Mouse (Mus musculus) MEL (cell line): ENCODE measurements around the gene Hes6.

Experiments used
- CTCF ChIP-seq, 3 experiments: IDR thresholded peaks in 2 of 3; conservative IDR thresholded peaks in 1 of 3; 2 replicates each; pipeline ENCODE4 v1.5.1; 2011 to 2012; ENCODE audit warnings: low read length in 3 of 3, low read depth in 2 of 3, mild to moderate bottlenecking in 2 of 3, improper control_type of control experiment in 1 of 3, inconsistent platforms in 1 of 3, mixed read lengths in 1 of 3, moderate library complexity in 1 of 3; ENCODE audit not compliant: control insufficient read depth in 1 of 3, insufficient read depth in 1 of 3, poor library complexity in 1 of 3, severe bottlenecking in 1 of 3
- E2F4 ChIP-seq: IDR thresholded peaks from 2 replicates; pipeline ENCODE4 v1.6.1; 2011; ENCODE audit warnings: low read depth, low read length, improper control_type of control experiment, borderline replicate concordance
- EP300 ChIP-seq, 2 experiments: IDR thresholded peaks; 2 replicates each; pipeline ENCODE4 v1.6.1; 2011; ENCODE audit warnings: improper control_type of control experiment in 2 of 2, low read length in 2 of 2, low read depth in 1 of 2, mild to moderate bottlenecking in 1 of 2
- KAT2A ChIP-seq: conservative IDR thresholded peaks from 2 replicates; pipeline ENCODE4 v1.6.1; 2012; ENCODE audit warnings: low read depth, low read length, improper control_type of control experiment, inconsistent platforms
- POLR2A ChIP-seq, 2 experiments: IDR thresholded peaks; 2 replicates each; pipeline ENCODE4 v1.6.1; 2011 to 2012; ENCODE audit warnings: low read length in 2 of 2, mild to moderate bottlenecking in 2 of 2, control low read depth in 1 of 2, improper control_type of control experiment in 1 of 2, low read depth in 1 of 2, moderate library complexity in 1 of 2; ENCODE audit not compliant: control insufficient read depth in 1 of 2, insufficient read depth in 1 of 2, poor library complexity in 1 of 2
- TCF12 ChIP-seq: IDR thresholded peaks from 2 replicates; pipeline ENCODE4 v1.6.1; 2014; ENCODE audit warnings: low read depth, mild to moderate bottlenecking, inconsistent platforms, low read length, improper control_type of control experiment, moderate library complexity
- ZNF384 ChIP-seq: IDR thresholded peaks from 2 replicates; pipeline ENCODE4 v1.6.1; 2012; ENCODE audit warnings: low read depth, mild to moderate bottlenecking, inconsistent platforms, low read length, improper control_type of control experiment

DNA sequence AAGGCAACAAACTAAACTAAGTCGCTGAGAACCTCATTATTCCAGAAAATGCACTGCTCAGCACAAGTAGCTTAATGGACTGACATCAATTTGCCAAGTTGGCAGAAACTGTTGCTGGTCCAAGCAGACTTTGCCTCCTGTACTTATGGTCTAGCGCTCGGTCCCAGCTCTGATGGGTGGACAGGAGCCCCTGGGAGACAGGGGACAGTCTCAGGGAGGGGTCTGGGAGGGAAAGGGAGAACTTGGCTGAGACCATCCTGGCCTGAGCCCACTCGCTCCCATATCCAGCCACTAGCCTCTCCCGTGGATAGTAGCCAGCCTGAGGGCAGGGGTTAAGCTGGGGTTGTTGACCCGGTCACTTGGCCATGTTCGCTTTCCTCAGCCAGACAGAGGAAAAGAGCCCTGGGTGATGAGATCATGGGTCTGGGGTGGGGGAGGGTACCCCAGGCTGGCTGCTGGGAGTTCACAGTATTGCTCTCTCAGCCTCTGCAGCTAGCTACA lies 41.9 kb upstream of the Hes6 start:
- TF ChIP-seq E2F4 = no peak
- no peak for TF ChIP-seq POLR2A (IDR thresholded peaks at IDR 0.05; ENCODE audit: control insufficient read depth in 1 of 2, insufficient read depth in 1 of 2, low read depth in 1 of 2, low read length in 2 of 2, poor library complexity in 1 of 2)
- TF ChIP-seq EP300 (IDR thresholded peaks at IDR 0.05; ENCODE audit: low read depth in 1 of 2, low read length in 2 of 2) = no peak
- no peak for TF ChIP-seq ZNF384
- no peak for TF ChIP-seq KAT2A
- TF ChIP-seq CTCF (IDR thresholded peaks at IDR 0.05 in 2 of 3, conservative IDR thresholded peaks at IDR 0.05 in 1 of 3; ENCODE audit: control insufficient read depth in 1 of 3, insufficient read depth in 1 of 3, low read depth in 2 of 3, low read length in 3 of 3, poor library complexity in 1 of 3, severe bottlenecking in 1 of 3) = no peak
- no peak for TF ChIP-seq TCF12
